In the genomic region with DNA sequence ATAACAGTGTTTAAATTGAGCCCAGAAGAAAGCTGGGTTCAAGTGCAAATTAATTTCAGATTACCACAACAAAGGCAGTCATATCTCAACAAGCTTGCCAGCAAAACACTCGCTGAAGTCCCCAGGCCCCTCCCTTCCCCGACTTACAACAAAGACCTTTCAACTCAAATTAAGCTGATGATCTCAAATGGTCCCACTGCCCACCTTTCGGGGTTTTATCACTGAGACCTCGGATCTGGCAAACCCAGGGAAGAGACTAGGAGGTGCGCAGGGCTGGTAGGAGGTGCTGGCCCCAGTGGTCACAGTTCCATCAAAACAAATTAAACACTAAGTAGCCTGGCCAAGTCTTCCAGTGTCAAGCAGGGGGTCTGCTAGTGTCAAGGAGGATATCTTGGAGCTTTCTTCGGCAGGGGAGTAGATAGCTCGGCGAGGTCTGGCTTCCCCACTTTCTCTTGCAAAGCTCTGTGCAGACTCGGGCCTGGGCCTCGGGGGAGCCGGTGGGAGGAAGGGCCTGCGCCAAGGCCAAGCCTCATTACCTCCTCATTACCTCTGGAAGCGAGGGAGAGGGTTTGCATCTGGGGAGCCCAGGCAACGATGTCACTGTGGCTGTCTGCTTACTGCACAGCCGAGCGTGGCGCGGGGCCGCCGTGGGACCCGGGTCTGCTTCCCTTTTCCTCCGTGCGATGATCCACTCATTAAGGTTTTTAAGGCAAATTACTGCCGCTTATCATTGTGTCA, we compare ENCODE assay signal across 9 mouse cellular contexts.
DNase-seq lines count a peak whose midpoint lies in the region; ATAC-seq lines count a peak whose summit lies in the region.
"Had no signal": no experiment of that assay in that cellular context is flagged by ENCODE, and none has a peak within 500 bp of the region (broad histone marks: within the 10 kb centered on the region; RNA-seq: fewer than 3 reads in every experiment).

No protein-coding gene starts in this region.

- DNase-seq in left cerebral cortex, postnatal 4 days, result peak; percentile 51
- DNase-seq in left cerebral cortex, postnatal 14 days (ENCODE audit: low spot score in 2 of 2), result no peak
- DNase-seq in forebrain, embryonic 11.5 days (ENCODE audit: low spot score), result peak; percentile 76
- no peak for DNase-seq in urinary bladder, adult 18-20 months (ENCODE audit: low spot score in 2 of 2)
- DNase-seq in cerebellum, adult 9-11 months, result no peak
- DNase-seq in T-cell, adult 2 months (ENCODE audit: low spot score), result no peak
- DNase-seq: lung, postnatal 36 days had no signal

- no peak overlapping the region for H3K4me3 ChIP-seq in forebrain, embryonic 11.5 days (ENCODE audit: low read depth, low read length)
- H3K4me3 ChIP-seq in hindbrain, embryonic 16.5 days (ENCODE audit: low read length), result peak overlapping the region; percentile 23
- no peak overlapping the region; the same call in 1 of the 2 replicates for H3K4me3 ChIP-seq in neural tube, embryonic 12.5 days

- intact Hi-C loops in left cerebral cortex, postnatal 4 days (cut with DNase I), result no loop called here
- intact Hi-C loops in left cerebral cortex, postnatal 14 days (cut with DNase I), result no loop called here

- 17% methylated on average over 24 of the region's 24 CpGs for WGBS in forebrain, embryonic 11.5 days
- 14% methylated on average over 24 of the region's 24 CpGs for WGBS in hindbrain, embryonic 16.5 days
- WGBS in neural tube, embryonic 12.5 days, result 8% methylated on average over 24 of the region's 24 CpGs

- H3K27me3 ChIP-seq in forebrain, embryonic 11.5 days (ENCODE audit: control insufficient read depth, insufficient read depth, low read length), result peaks cover 49% of the 10 kb centered on the region
- peaks cover 8% of the 10 kb centered on the region for H3K27me3 ChIP-seq in hindbrain, embryonic 16.5 days (replicated peaks; ENCODE audit: control insufficient read depth, insufficient read depth, low read length)
- peaks cover 18% of the 10 kb centered on the region; the same call in 1 of the 2 replicates for H3K27me3 ChIP-seq in neural tube, embryonic 12.5 days (replicated peaks)

- peak overlapping the region; percentile 24; the same call in 1 of the 2 replicates for H3K4me2 ChIP-seq in forebrain, embryonic 11.5 days (ENCODE audit: low read depth, low read length, severe bottlenecking)
- H3K4me2 ChIP-seq in hindbrain, embryonic 16.5 days (ENCODE audit: low read length), result peak overlapping the region; percentile 57
- peak overlapping the region; percentile 53 for H3K4me2 ChIP-seq in neural tube, embryonic 12.5 days (replicated peaks)

- no peak overlapping the region for H3K27ac ChIP-seq in forebrain, embryonic 11.5 days (ENCODE audit: low read depth, low read length)
- no peak overlapping the region for H3K27ac ChIP-seq in hindbrain, embryonic 16.5 days (ENCODE audit: low read depth, low read length)
- H3K27ac ChIP-seq in neural tube, embryonic 12.5 days, result no peak overlapping the region

- H3K9me3 ChIP-seq in forebrain, embryonic 11.5 days (ENCODE audit: control insufficient read depth, low read length), result no peaks in the 10 kb centered on the region
- no peaks in the 10 kb centered on the region for H3K9me3 ChIP-seq in hindbrain, embryonic 16.5 days (ENCODE audit: control insufficient read depth, low read length)
- no peaks in the 10 kb centered on the region for H3K9me3 ChIP-seq in neural tube, embryonic 12.5 days

- peaks cover 4% of the 10 kb centered on the region; the same call in 1 of the 2 replicates for H3K4me1 ChIP-seq in forebrain, embryonic 11.5 days (replicated peaks; ENCODE audit: control insufficient read depth, insufficient read depth, low read length)
- peaks cover 9% of the 10 kb centered on the region for H3K4me1 ChIP-seq in hindbrain, embryonic 16.5 days (ENCODE audit: control insufficient read depth, insufficient read depth, low read depth, low read length)
- peaks cover 15% of the 10 kb centered on the region for H3K4me1 ChIP-seq in neural tube, embryonic 12.5 days

- peak; percentile 46; the same call in 1 of the 2 replicates for ATAC-seq in forebrain, embryonic 11.5 days (replicated peaks; ENCODE audit: low FRiP score)
- ATAC-seq in hindbrain, embryonic 16.5 days, result peak; percentile 85
- peak; percentile 82 for ATAC-seq in neural tube, embryonic 12.5 days (ENCODE audit: low FRiP score, low read depth)

- no peak overlapping the region for H3K9ac ChIP-seq in forebrain, embryonic 11.5 days (ENCODE audit: low read length)
- peak overlapping the region; percentile 55 for H3K9ac ChIP-seq in hindbrain, embryonic 16.5 days (ENCODE audit: low read depth, low read length)
- no peak overlapping the region for H3K9ac ChIP-seq in neural tube, embryonic 12.5 days

- no peaks in the 10 kb centered on the region for H3K36me3 ChIP-seq in forebrain, embryonic 11.5 days (ENCODE audit: control insufficient read depth, insufficient read depth, low read length)
- no peaks in the 10 kb centered on the region for H3K36me3 ChIP-seq in hindbrain, embryonic 16.5 days (ENCODE audit: control insufficient read depth, insufficient read depth, low read length)
- H3K36me3 ChIP-seq in neural tube, embryonic 12.5 days, result no peaks in the 10 kb centered on the region

Comparison
In these comparisons a context has a peak if more than half of its experiments do, and no peak if none do; other contexts are left out.
1. DNase-seq: peak in left cerebral cortex, postnatal 4 days (single experiment) and forebrain, embryonic 11.5 days (single experiment); none in left cerebral cortex, postnatal 14 days (0 of 2), urinary bladder, adult 18-20 months (0 of 2), cerebellum, adult 9-11 months (single experiment) and T-cell, adult 2 months (single experiment).
2. Peak in every context shown above with its lines, with median percentiles within 50 percentile points of each other: ATAC-seq and H3K4me2 ChIP-seq.